Mouse (Mus musculus) midbrain, embryonic 13.5 days (tissue): ENCODE results near the gene Bckdhb. TPM values are rescaled to one million over a fixed set of nuclear protein-coding genes. Genes with fewer than 3 reads are reported as not detected.

Experiments
- ATAC-seq: fragments of 200-750 bp; cut with Nextera tagmentation; 2 replicates; pipeline ENCODE4 v1.8.0; 2017; ENCODE audit warnings: mild to moderate bottlenecking, moderate TSS enrichment, moderate library complexity
- H3K27ac ChIP-seq: fragments of 300-500 bp; sonication (generic); 2 replicates; pipeline ENCODE4 v1.5.1; 2015; ENCODE audit warnings: inconsistent platforms, mild to moderate bottlenecking, moderate library complexity
- H3K27me3 ChIP-seq: fragments of 300-500 bp; sonication (generic); 2 replicates; pipeline ENCODE4 v1.6.1; 2015; ENCODE audit warnings: mild to moderate bottlenecking, inconsistent platforms
- H3K36me3 ChIP-seq: fragments of 300-500 bp; sonication (generic); 2 replicates; pipeline ENCODE4 v1.6.1; 2015; ENCODE audit warnings: mild to moderate bottlenecking, inconsistent platforms
- H3K4me1 ChIP-seq: fragments of 300-500 bp; sonication (generic); replicated peaks from 2 replicates; pipeline ENCODE4 v1.6.1; 2015; ENCODE audit warnings: inconsistent platforms
- H3K4me2 ChIP-seq: fragments of 300-500 bp; sonication (generic); replicated peaks from 2 replicates; pipeline ENCODE4 v1.6.1; 2015; ENCODE audit warnings: moderate library complexity, mild to moderate bottlenecking, inconsistent platforms
- H3K4me3 ChIP-seq: fragments of 300-500 bp; sonication (generic); replicated peaks from 2 replicates; pipeline ENCODE4 v1.5.1; 2015; ENCODE audit warnings: mild to moderate bottlenecking, inconsistent platforms
- H3K9ac ChIP-seq: fragments of 300-500 bp; sonication (generic); replicated peaks from 2 replicates; pipeline ENCODE4 v1.6.1; 2015; ENCODE audit warnings: mild to moderate bottlenecking, inconsistent platforms
- H3K9me3 ChIP-seq: fragments of 300-500 bp; sonication (generic); 2 replicates; pipeline ENCODE4 v1.6.1; 2016; ENCODE audit warnings: mild to moderate bottlenecking, inconsistent platforms
- WGBS: fragments of 180-500 bp; shearing (Covaris S2); methylation state at CpG from one replicate; pipeline ENCODE4 v1.1.7; 2015; 5-methylcytosine and 5-hydroxymethylcytosine counted together
- polyA plus RNA-seq: library from polyadenylated mRNA; unstranded; fragments of >200 nt; fragmentation: Nextera tagmentation; extraction: Ambion mirVana; gene quantifications from 2 replicates; pipeline ENCODE4 v1.2.1, GENCODE M21; 2015

The Bckdhb gene
- polyA plus RNA-seq, 1 experiment from 2014 or later, result 31.4 TPM

- Histone ChIP-seq H3K9me3 (no peaks in the 10 kb centered on the region), H3K9ac (no peak overlapping the region), H3K4me1 (peaks cover 27% of the 10 kb centered on the region), H3K36me3 (no peaks in the 10 kb centered on the region), H3K27me3 (0 out of 2 replicates have a peak, but pooled peaks cover 3% of the 10 kb centered on the region), H3K4me2 (no peak overlapping the region), H3K4me3 (no peak overlapping the region), H3K27ac (peak overlapping the region; percentile 36; the same call in 1 of the 2 replicates)
- WGBS, result 57% methylated on average over 12 of the region's 12 CpGs
- peak; percentile 73 for ATAC-seq
These were observed 188.1 kb downstream of the Bckdhb start for GRCm38 (mm10) chr9:84112842-84113568.

GRCm38 (mm10) chr9:84114254-84114653, 189.3 kb downstream of the Bckdhb start:
- H3K4me1 ChIP-seq, result peaks cover 27% of the 10 kb centered on the region
- no peaks in the 10 kb centered on the region for H3K36me3 ChIP-seq
- 68% methylated on average over 13 of the region's 13 CpGs for WGBS
- no peaks in the 10 kb centered on the region for H3K9me3 ChIP-seq
- H3K9ac ChIP-seq, result no peak overlapping the region
- 0 out of 2 replicates have a peak, but pooled peaks cover 3% of the 10 kb centered on the region for H3K27me3 ChIP-seq
- ATAC-seq, result no peak
- H3K4me3 ChIP-seq, result no peak overlapping the region
- no peak overlapping the region for H3K4me2 ChIP-seq
- H3K27ac ChIP-seq, result no peak overlapping the region

GRCm38 (mm10) chr9:84117337-84117736, 192.4 kb downstream of the Bckdhb start:
- ATAC-seq, result peak; percentile 61; the same call in 1 of the 2 replicates
- 84% methylated on average over 5 of the region's 5 CpGs for WGBS
- H3K4me1 ChIP-seq, result peaks cover 2% of the 10 kb centered on the region

GRCm38 (mm10) chr9:84124996-84125395, 200.1 kb downstream of the Bckdhb start:
- H3K9me3 ChIP-seq, result no peaks in the 10 kb centered on the region
- no peak overlapping the region for H3K9ac ChIP-seq
- 0 out of 2 replicates have a peak, but pooled peaks cover 3% of the 10 kb centered on the region for H3K4me1 ChIP-seq
- H3K4me2 ChIP-seq, result no peak overlapping the region
- H3K27me3 ChIP-seq, result no peaks in the 10 kb centered on the region
- no peak overlapping the region for H3K27ac ChIP-seq
- H3K36me3 ChIP-seq, result no peaks in the 10 kb centered on the region
- ATAC-seq, result no peak
- WGBS, result 96% methylated on average over 5 of the region's 5 CpGs
- no peak overlapping the region for H3K4me3 ChIP-seq

More at GRCm38 (mm10) chr9:84117337-84117736, 192.4 kb downstream of the Bckdhb start:
- no peak overlapping the region for H3K27ac ChIP-seq
- no peaks in the 10 kb centered on the region for H3K36me3 ChIP-seq
- H3K4me3 ChIP-seq, result no peak overlapping the region
- H3K27me3 ChIP-seq, result no peaks in the 10 kb centered on the region
- no peaks in the 10 kb centered on the region for H3K9me3 ChIP-seq
- H3K9ac ChIP-seq, result no peak overlapping the region
- no peak overlapping the region for H3K4me2 ChIP-seq

GRCm38 (mm10) chr9:84130338-84130737, 205.4 kb downstream of the Bckdhb start:
- no peak overlapping the region for H3K9ac ChIP-seq
- H3K9me3 ChIP-seq, result no peaks in the 10 kb centered on the region
- 89% methylated on average over 6 of the region's 6 CpGs for WGBS

GRCm38 (mm10) chr9:84135062-84135461, 210.1 kb downstream of the Bckdhb start:
- no peak overlapping the region for H3K27ac ChIP-seq
- no peaks in the 10 kb centered on the region for H3K4me1 ChIP-seq
- 93% methylated on average over 12 of the region's 12 CpGs for WGBS
- ATAC-seq, result no peak
- H3K27me3 ChIP-seq, result no peaks in the 10 kb centered on the region
- no peak overlapping the region for H3K4me3 ChIP-seq
- no peaks in the 10 kb centered on the region for H3K36me3 ChIP-seq
- H3K9me3 ChIP-seq, result no peaks in the 10 kb centered on the region
- no peak overlapping the region for H3K4me2 ChIP-seq
- H3K9ac ChIP-seq, result no peak overlapping the region

More at GRCm38 (mm10) chr9:84130338-84130737, 205.4 kb downstream of the Bckdhb start:
- ATAC-seq, result no peak
- no peak overlapping the region for H3K4me2 ChIP-seq
- no peak overlapping the region for H3K4me3 ChIP-seq
- no peaks in the 10 kb centered on the region for H3K4me1 ChIP-seq
- no peaks in the 10 kb centered on the region for H3K27me3 ChIP-seq
- no peaks in the 10 kb centered on the region for H3K36me3 ChIP-seq
- no peak overlapping the region for H3K27ac ChIP-seq

GRCm38 (mm10) chr9:84137192-84137591, 212.2 kb downstream of the Bckdhb start:
- Histone ChIP-seq H3K4me2 (no peak overlapping the region), H3K4me3 (no peak overlapping the region), H3K27ac (no peak overlapping the region), H3K9me3 (no peaks in the 10 kb centered on the region), H3K27me3 (no peaks in the 10 kb centered on the region), H3K9ac (no peak overlapping the region), H3K4me1 (no peaks in the 10 kb centered on the region), H3K36me3 (no peaks in the 10 kb centered on the region)
- WGBS, result 95% methylated on average over 6 of the region's 6 CpGs
- ATAC-seq, result no peak

- WGBS, result 90% methylated on average over 2 of the region's 2 CpGs
These were observed 223.2 kb downstream of the Bckdhb start for GRCm38 (mm10) chr9:84148124-84148523.

More at GRCm38 (mm10) chr9:84148124-84148523, 223.2 kb downstream of the Bckdhb start:
- no peak overlapping the region for H3K4me2 ChIP-seq
- H3K9me3 ChIP-seq, result no peaks in the 10 kb centered on the region
- no peak overlapping the region for H3K4me3 ChIP-seq
- no peak overlapping the region for H3K27ac ChIP-seq
- no peaks in the 10 kb centered on the region for H3K4me1 ChIP-seq
- H3K36me3 ChIP-seq, result no peaks in the 10 kb centered on the region
- H3K9ac ChIP-seq, result no peak overlapping the region
- ATAC-seq, result no peak
- H3K27me3 ChIP-seq, result no peaks in the 10 kb centered on the region

Other genes with a start within 250 kb of the Bckdhb start
- 70.1 and 76.0 TPM in 2 replicates for gene Elovl4, start 118.9 kb upstream of the Bckdhb start, polyA plus RNA-seq
- 14.6 and 15.1 TPM in 2 replicates for gene Ttk, start 90.5 kb upstream of the Bckdhb start, polyA plus RNA-seq